Mouse (Mus musculus): ENCODE data around the gene Zfp454. TPM values are rescaled to one million over a fixed set of nuclear protein-coding genes. Genes with fewer than 3 reads are reported as not detected.

Zfp454 gene
- polyA plus RNA-seq, 1 experiment from 2014 or later, result 2.8 TPM

DNA sequence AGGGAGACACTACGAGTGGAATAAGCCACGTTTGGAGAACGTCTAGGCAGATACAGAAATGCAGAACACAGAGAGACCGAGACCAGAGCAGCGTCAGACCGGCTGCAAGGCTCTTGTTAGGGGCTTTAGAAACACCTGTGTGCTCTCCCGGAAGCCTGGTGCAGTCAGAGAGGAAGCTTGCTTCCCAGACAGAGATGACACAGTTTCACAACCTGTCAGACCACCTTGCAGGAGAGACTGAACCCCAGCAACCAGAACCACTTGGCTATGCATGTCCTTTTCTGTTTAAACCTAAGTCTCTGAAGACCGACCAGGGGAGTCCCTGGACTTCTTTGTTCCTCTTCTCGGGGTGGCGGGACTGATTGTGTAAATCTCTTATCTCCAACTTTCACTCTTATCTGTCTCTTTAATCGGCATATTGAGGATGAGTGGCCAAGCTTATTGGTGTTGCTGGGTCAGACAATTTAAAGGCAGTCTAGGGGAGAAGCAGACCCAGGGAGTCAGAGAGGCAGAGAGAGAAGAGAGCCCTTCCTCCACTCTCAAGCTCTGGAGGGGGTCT lies 37.2 kb downstream of the Zfp454 start, which contains the start of gene Grm6:
Grm6 (plus strand) TSS at position 509 of the 559 bp plus-strand sequence.
- ATAC-seq (replicated peaks; ENCODE audit: low FRiP score) (no peak), DNase-seq (ENCODE audit: low spot score) (no peak)
- 4% methylated on average over 11 of the region's 11 CpGs for WGBS
- no peaks in the 10 kb centered on the region for H3K9me3 ChIP-seq (ENCODE audit: control insufficient read depth, low read length)
- no peak within 1 kb of the TSS for H3K27ac ChIP-seq (ENCODE audit: low read depth, low read length)
- no peak within 1 kb of the TSS for H3K9ac ChIP-seq (ENCODE audit: low read depth, low read length)
- H3K36me3 ChIP-seq (ENCODE audit: control insufficient read depth, insufficient read depth, low read length), result no peaks in the 10 kb centered on the region
- no peaks in the 10 kb centered on the region; the same call in 1 of the 2 replicates for H3K4me1 ChIP-seq (replicated peaks; ENCODE audit: control insufficient read depth, insufficient read depth, low read length)
- peak within 1 kb of the TSS; percentile 72 for H3K4me2 ChIP-seq
- H3K27me3 ChIP-seq (replicated peaks; ENCODE audit: control insufficient read depth, insufficient read depth, low read length), result peaks cover 56% of the 10 kb centered on the region
- peak within 1 kb of the TSS; percentile 42 for H3K4me3 ChIP-seq (ENCODE audit: low read depth, low read length)

DNA sequence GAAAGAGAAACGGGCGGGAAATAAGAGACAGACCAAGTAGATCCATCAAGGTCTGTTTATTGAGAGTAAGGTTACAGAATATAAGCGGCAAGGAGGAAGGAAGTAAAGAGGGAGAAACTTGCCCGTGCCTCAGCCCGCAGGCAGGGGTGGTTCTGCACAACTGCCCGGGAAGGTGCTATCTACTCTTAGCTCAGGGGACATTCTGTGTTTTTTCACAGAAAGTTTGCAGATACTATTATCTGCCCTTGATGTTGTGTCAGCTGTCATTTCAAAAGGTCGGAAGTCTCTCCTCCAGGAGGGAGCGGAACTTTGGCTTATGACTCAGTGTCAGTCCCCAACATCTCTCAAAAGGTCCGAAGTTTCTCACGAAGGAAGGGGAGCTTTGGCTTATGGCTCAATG lies 38.1 kb downstream of the Zfp454 start:
- Histone ChIP-seq H3K4me3 (ENCODE audit: low read depth, low read length) (no peak overlapping the region), H3K4me1 (replicated peaks; ENCODE audit: control insufficient read depth, insufficient read depth, low read length) (no peaks in the 10 kb centered on the region; the same call in 1 of the 2 replicates), H3K36me3 (ENCODE audit: control insufficient read depth, insufficient read depth, low read length) (no peaks in the 10 kb centered on the region), H3K27me3 (replicated peaks; ENCODE audit: control insufficient read depth, insufficient read depth, low read length) (peaks cover 56% of the 10 kb centered on the region), H3K9ac (ENCODE audit: low read depth, low read length) (no peak overlapping the region), H3K27ac (ENCODE audit: low read depth, low read length) (no peak overlapping the region), H3K4me2 (no peak overlapping the region), H3K9me3 (ENCODE audit: control insufficient read depth, low read length) (no peaks in the 10 kb centered on the region)
- 3% methylated on average over 10 of the region's 10 CpGs for WGBS
- DNase-seq (ENCODE audit: low spot score), result no peak
- no peak for ATAC-seq (replicated peaks; ENCODE audit: low FRiP score)

DNA sequence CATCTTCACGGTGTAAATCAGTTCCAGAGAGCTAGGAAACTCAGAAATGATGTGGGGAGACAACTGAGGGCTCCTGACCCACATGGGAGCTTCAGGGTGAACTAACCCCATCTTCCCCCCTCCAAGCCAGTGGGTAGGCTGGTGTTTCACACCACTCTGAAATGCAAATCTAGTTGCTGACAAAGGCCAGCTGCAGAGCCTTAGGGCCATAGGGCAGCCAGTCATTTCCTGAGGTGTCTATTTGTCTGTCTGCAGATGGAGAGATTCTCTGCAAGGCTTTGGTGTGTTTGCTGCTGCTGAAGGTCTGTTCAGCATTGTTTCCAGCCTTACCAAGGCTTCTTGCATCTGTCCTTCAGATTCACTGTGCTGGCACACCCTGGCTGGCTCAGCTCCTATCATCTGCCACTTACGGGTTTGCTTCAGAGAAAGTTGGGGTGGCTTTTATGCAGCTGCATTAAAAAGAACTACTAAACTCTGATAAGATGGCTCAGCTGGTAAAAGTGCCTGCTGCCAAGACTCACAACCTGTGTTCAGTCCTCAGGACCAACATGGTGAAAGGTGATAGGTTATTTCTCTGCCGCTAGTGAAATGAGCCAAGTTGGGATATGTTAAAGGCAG lies 38.8 kb downstream of the Zfp454 start:
- H3K4me2 ChIP-seq, result no peak overlapping the region
- H3K9ac ChIP-seq (ENCODE audit: low read depth, low read length), result no peak overlapping the region
- 39% methylated on average over 3 of the region's 3 CpGs for WGBS
- peaks cover 56% of the 10 kb centered on the region for H3K27me3 ChIP-seq (replicated peaks; ENCODE audit: control insufficient read depth, insufficient read depth, low read length)
- ATAC-seq (replicated peaks; ENCODE audit: low FRiP score) (no peak), DNase-seq (ENCODE audit: low spot score) (no peak)
- H3K4me3 ChIP-seq (ENCODE audit: low read depth, low read length), result no peak overlapping the region
- H3K27ac ChIP-seq (ENCODE audit: low read depth, low read length), result no peak overlapping the region
- H3K4me1 ChIP-seq (replicated peaks; ENCODE audit: control insufficient read depth, insufficient read depth, low read length), result no peaks in the 10 kb centered on the region; the same call in 1 of the 2 replicates
- H3K9me3 ChIP-seq (ENCODE audit: control insufficient read depth, low read length), result no peaks in the 10 kb centered on the region
- H3K36me3 ChIP-seq (ENCODE audit: control insufficient read depth, insufficient read depth, low read length), result no peaks in the 10 kb centered on the region

DNA sequence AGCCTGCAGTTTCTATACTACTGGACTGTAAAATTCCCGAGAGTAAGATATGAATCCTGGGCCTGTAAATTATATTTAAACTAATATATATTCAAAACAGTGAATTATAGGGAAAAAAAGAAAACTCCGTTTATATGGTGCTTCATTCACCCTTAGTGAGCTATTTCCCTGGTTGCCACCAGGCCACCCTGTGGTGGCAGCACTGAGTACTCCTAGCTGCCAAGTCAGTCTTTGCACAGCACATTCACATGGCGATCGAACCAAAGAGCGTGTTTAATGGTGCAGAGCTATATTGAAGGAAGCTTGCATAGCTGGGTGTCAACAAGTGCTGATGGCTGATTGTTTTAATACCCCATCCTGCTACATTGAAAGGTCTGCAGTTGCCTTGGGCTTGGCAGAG lies 40.4 kb downstream of the Zfp454 start:
- Histone ChIP-seq H3K27me3 (replicated peaks; ENCODE audit: control insufficient read depth, insufficient read depth, low read length) (peaks cover 47% of the 10 kb centered on the region), H3K9me3 (ENCODE audit: control insufficient read depth, low read length) (no peaks in the 10 kb centered on the region), H3K9ac (ENCODE audit: low read depth, low read length) (no peak overlapping the region), H3K27ac (ENCODE audit: low read depth, low read length) (no peak overlapping the region), H3K4me1 (replicated peaks; ENCODE audit: control insufficient read depth, insufficient read depth, low read length) (no peaks in the 10 kb centered on the region; the same call in 1 of the 2 replicates), H3K4me3 (ENCODE audit: low read depth, low read length) (no peak overlapping the region), H3K4me2 (no peak overlapping the region), H3K36me3 (ENCODE audit: control insufficient read depth, insufficient read depth, low read length) (no peaks in the 10 kb centered on the region)
- DNase-seq (ENCODE audit: low spot score), result no peak
- 68% methylated on average over 5 of the region's 5 CpGs for WGBS
- ATAC-seq (replicated peaks; ENCODE audit: low FRiP score), result no peak

DNA sequence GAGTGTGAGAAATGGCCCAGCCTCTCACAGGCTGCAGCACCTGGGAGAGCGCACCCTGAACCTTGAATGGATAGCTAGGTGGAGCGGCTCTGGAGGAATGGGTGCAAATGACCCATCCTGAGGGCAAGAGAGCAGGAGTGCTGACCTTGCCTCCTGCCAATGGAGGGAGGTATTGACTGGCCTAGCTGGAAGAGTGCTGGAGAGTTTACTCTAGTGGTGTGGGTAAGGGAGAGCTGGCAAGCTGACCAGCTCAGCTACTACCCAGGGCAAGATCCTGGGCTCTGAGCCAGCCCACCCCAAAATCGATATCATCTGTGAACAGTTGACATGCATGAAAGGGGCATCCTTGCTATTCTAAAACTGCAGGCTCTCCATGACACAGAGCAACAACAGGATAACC lies 41.5 kb downstream of the Zfp454 start:
- DNase-seq (ENCODE audit: low spot score), result no peak
- no peak for ATAC-seq (replicated peaks; ENCODE audit: low FRiP score)
- H3K27ac ChIP-seq (ENCODE audit: low read depth, low read length), result no peak overlapping the region
- no peak overlapping the region for H3K9ac ChIP-seq (ENCODE audit: low read depth, low read length)
- WGBS, result 85% methylated on average over 3 of the region's 3 CpGs
- H3K4me3 ChIP-seq (ENCODE audit: low read depth, low read length), result no peak overlapping the region
- peaks cover 36% of the 10 kb centered on the region for H3K27me3 ChIP-seq (replicated peaks; ENCODE audit: control insufficient read depth, insufficient read depth, low read length)
- H3K4me1 ChIP-seq (replicated peaks; ENCODE audit: control insufficient read depth, insufficient read depth, low read length), result peaks cover 4% of the 10 kb centered on the region; the same call in 1 of the 2 replicates
- H3K36me3 ChIP-seq (ENCODE audit: control insufficient read depth, insufficient read depth, low read length), result no peaks in the 10 kb centered on the region
- no peaks in the 10 kb centered on the region for H3K9me3 ChIP-seq (ENCODE audit: control insufficient read depth, low read length)
- no peak overlapping the region for H3K4me2 ChIP-seq

DNA sequence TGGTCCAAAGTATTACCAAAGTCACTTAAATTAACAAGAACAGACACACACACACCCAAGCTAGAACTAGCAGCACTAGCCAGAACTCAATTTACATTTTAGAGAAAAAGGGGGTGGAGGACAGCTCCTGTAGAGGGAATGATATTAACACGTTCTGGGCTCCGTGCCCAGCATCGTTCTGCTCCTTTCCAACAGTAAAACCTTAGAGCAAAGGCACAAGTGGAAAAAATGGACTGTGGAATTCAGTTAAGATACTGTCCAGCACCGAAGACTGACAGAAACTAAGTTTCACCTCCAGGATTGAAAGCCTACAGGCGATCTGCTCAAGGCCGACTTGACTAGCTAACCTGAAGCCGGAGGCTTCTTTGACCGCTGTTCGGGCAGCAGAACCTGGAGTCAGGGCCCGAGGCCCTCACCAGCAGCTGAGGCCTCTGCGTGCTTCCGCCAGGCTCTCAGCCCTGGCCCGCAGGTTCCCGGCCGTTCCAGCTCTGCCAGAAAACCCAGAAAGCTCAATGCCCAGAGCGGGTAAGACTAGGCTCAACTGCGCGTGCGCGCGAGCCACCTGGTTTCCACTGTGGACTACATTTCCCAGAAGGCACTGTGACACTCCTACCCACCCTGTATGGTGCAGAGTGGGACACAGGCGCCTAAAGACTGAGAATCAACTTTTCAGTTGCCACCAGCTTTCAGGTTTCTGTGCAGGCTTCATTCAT lies 46.3 kb downstream of the Zfp454 start, which contains the start of gene Zfp879:
Zfp879 (minus strand) TSS at position 530 of the 713 bp plus-strand sequence.
- no peaks in the 10 kb centered on the region for H3K27me3 ChIP-seq (replicated peaks; ENCODE audit: control insufficient read depth, insufficient read depth, low read length)

DNA sequence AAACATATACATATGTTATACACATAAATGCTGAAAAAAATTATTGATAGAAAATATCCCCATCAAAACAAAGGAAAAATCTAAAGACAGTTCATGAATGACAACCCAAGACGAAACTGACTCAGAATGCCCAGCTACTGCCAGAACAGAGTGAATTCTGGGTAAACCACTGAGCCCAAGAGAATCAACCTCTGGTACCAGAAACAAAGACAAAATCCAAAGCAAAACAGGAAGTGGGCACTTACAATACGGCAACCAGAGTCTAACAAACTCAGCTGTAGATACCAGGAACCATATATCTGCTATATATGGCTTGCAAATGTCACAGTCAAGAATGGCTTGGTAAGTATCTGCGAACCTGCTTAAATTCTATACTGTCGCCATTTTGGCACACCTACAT lies 51.7 kb downstream of the Zfp454 start:
- 74% methylated on average over 4 of the region's 4 CpGs for WGBS
- Histone ChIP-seq H3K4me3 (ENCODE audit: low read depth, low read length) (no peak overlapping the region), H3K36me3 (ENCODE audit: control insufficient read depth, insufficient read depth, low read length) (0 out of 2 replicates have a peak, but pooled peaks cover 2% of the 10 kb centered on the region), H3K4me2 (no peak overlapping the region), H3K27me3 (replicated peaks; ENCODE audit: control insufficient read depth, insufficient read depth, low read length) (no peaks in the 10 kb centered on the region), H3K4me1 (replicated peaks; ENCODE audit: control insufficient read depth, insufficient read depth, low read length) (no peaks in the 10 kb centered on the region), H3K9me3 (ENCODE audit: control insufficient read depth, low read length) (no peaks in the 10 kb centered on the region; the same call in 1 of the 2 replicates), H3K27ac (ENCODE audit: low read depth, low read length) (no peak overlapping the region), H3K9ac (ENCODE audit: low read depth, low read length) (no peak overlapping the region)
- ATAC-seq (replicated peaks; ENCODE audit: low FRiP score) (no peak), DNase-seq (ENCODE audit: low spot score) (no peak)

More for the DNA sequence above, 46.3 kb downstream of the Zfp454 start, which contains the start of gene Zfp879:
- H3K4me2 ChIP-seq, result peak within 1 kb of the TSS; percentile 80
- H3K36me3 ChIP-seq (ENCODE audit: control insufficient read depth, insufficient read depth, low read length), result no peaks in the 10 kb centered on the region
- H3K4me1 ChIP-seq (replicated peaks; ENCODE audit: control insufficient read depth, insufficient read depth, low read length), result peaks cover 6% of the 10 kb centered on the region; the same call in 1 of the 2 replicates
- peak within 1 kb of the TSS; percentile 73 for H3K9ac ChIP-seq (ENCODE audit: low read depth, low read length)
- peak within 1 kb of the TSS; percentile 13; the same call in 1 of the 2 replicates for H3K27ac ChIP-seq (ENCODE audit: low read depth, low read length)
- peak within 1 kb of the TSS; percentile 50 for H3K4me3 ChIP-seq (ENCODE audit: low read depth, low read length)
- 21% methylated on average over 22 of the region's 22 CpGs for WGBS
- ATAC-seq (replicated peaks; ENCODE audit: low FRiP score) (peak; percentile 91), DNase-seq (ENCODE audit: low spot score) (peak; percentile 84)
- H3K9me3 ChIP-seq (ENCODE audit: control insufficient read depth, low read length), result no peaks in the 10 kb centered on the region

DNA sequence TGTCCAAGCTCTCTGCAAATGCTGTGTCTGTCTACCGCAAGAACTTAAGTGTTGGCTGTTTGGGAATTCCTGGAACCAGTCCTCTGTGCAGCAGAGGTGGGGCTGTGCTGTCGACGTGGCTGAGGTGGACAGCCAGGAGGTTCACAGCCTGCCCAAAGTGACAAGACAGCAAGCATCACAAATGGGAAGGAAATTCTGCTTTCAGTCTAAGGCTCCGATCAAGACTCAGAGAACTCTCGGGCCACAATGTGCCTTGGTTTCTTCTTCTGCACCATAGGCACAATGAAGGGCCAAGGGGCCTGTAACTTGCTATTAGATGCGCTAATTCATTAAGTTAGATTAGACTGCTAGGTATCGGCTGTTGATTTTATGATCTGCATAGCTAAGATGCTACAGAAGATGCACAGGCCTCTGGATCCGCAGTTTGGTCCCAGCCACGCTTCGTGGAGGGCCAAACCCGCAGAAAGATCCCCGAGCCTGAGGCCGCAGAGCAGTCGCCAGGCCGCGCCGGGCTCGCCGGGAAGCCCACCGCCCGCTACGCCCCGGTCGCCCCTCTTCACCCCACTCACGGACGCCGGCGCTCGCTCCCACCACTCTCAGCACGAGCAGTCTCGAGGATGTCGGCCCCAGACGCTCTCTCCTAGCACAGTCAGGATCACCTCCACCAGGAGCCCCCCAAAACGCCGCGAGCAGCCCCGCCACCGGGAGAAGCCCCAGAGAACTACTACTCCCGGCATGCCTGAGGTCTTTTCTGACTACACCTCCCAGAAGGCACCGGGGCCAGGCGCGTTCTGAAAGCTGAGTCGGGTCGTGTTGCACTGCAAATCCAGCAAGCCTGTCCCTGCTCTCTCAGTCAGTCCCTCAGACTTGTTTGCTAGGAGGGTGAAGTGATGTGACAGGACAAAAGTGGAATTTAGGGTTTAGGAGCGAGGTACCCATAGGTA lies 60.2 kb downstream of the Zfp454 start, which contains the start of gene Zfp354c:
Zfp354c (minus strand) TSS at position 715 of the 944 bp plus-strand sequence.
- H3K9ac ChIP-seq (ENCODE audit: low read depth, low read length), result peak within 1 kb of the TSS; percentile 78
- H3K4me2 ChIP-seq, result peak within 1 kb of the TSS; percentile 86
- H3K4me3 ChIP-seq (ENCODE audit: low read depth, low read length), result peak within 1 kb of the TSS; percentile 83
- peak; percentile 86 for DNase-seq (ENCODE audit: low spot score)
- 1% methylated on average over 45 of the region's 45 CpGs for WGBS
- peaks cover 6% of the 10 kb centered on the region; the same call in 1 of the 2 replicates for H3K4me1 ChIP-seq (replicated peaks; ENCODE audit: control insufficient read depth, insufficient read depth, low read length)
- no peaks in the 10 kb centered on the region for H3K27me3 ChIP-seq (replicated peaks; ENCODE audit: control insufficient read depth, insufficient read depth, low read length)
- peak; percentile 96 for ATAC-seq (replicated peaks; ENCODE audit: low FRiP score)
- H3K36me3 ChIP-seq (ENCODE audit: control insufficient read depth, insufficient read depth, low read length), result no peaks in the 10 kb centered on the region
- no peaks in the 10 kb centered on the region for H3K9me3 ChIP-seq (ENCODE audit: control insufficient read depth, low read length)
- no peak within 1 kb of the TSS for H3K27ac ChIP-seq (ENCODE audit: low read depth, low read length)

Measured in liver, embryonic 11.5 days (tissue).